Mouse (Mus musculus): Measurements from ENCODE around the gene Lgals7.

Lgals7 gene

DNA sequence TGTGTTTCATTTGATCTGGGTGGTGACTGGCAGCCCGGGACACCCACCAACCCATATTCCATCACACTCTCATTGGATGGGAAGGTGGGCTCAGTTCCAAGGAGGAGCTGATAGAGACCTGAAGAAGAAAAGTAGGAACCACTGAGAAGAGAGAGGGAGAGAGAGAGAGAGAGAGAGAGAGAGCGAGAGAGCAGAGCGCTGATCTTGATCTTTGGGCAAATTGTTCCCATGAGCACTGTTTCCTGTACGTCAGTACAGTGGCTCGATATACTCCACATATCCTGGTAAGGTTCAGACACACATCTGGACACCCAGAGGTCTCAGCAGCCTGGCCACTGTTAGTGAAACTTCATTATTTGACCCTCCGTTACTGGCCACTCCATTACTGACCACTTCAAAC lies at the start of gene Lgals7:
Lgals7 (plus strand) TSS at position 314 of the 400 bp plus-strand sequence.
- peak; percentile 67 for DNase-seq (ENCODE audit: low read depth, low spot score)

DNA sequence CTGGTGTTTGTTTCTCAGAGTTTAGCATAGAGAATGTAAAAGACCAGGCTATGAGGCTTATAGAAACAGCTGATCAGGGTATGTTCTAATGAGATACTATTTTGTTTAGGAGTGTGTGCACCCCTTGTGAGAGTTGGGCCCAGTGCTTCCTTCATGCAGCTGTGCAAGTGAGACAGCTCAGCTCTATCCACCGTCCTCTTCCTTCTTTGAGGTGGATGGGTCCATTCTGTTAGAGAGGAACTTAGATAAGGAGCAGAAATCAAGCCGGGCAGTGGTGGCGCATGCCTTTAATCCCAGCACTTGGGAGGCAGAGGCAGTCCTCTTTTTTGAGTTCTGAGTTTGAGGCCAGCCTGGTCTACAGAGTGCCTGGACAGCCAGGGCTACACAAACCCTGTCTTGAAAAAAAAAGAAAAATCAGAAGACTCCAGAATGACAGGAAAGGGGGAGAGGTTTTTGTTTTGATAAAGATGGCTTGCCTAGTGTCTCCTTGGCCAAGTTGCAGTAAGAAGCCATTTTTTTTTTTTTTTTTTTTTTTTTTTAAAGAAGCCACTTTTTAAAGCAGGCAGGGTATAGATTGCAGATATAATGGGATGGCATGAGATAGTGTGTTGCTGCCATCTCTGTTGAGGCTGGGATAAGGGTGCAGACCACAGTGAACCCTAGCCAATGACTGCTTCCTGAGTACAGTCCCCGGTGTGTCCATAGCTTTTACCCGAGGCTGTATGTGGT lies 49.2 kb upstream of the Lgals7 start:
- no peak for DNase-seq (ENCODE audit: low read depth, low spot score)

DNA sequence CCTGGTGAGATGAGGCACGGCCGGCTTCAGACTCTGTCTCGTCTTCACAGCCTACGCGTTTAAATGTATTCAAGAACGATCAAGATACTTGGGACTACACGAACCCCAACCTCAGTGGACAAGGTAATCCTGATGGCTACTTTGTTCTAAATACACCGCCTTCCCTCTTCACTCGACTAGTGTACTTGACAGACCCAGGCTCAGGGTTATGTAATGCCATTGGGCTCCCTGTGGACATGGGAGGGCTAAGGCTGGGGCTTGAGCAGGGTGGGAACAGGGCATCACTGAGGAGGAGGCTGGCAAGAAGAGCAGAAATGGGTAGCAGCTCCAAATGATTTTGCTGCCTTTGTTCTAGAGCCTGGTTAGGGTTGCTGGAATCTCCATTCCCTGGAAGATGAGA lies 48.4 kb upstream of the Lgals7 start:
- DNase-seq (ENCODE audit: low read depth, low spot score): no peak

DNA sequence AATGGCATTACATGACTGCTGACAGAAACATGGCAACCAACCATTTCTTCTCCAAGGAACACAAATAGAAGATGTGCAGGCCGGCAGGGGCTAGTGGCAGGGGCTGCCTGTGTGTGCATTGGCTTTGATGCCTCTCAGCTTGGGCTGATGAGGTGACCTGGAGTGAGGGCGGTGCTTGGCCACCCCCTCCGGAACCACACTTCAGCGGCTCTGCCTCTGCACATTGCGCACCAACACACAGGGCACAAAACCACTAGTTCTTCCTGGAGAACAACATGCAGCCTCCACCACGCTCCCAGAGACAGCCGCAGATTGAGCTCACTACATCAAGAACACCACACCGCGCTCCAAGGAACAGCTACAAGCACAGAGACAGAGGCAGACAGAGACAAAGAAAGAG lies 47.5 kb upstream of the Lgals7 start:
- peak; percentile 49 for DNase-seq (ENCODE audit: low read depth, low spot score)

DNA sequence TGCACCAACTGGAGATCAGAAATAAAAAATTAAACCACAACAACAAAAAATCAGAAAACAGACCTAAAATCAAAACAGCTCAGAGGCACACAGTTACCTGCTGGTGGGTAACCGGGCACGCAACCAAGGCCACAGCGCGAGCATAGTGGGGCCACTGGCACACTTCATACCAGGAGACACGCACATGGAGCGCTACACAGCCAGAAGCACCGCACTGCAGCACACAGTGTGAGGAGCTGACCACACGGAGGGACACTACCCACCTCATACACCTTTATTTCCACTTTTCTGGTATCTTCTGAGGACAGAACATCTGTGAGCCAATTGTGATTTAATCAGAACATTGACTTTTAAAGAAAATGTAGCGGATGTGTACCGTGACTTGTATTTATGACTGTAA lies 46.7 kb upstream of the Lgals7 start:
- no peak for DNase-seq (ENCODE audit: low read depth, low spot score)

DNA sequence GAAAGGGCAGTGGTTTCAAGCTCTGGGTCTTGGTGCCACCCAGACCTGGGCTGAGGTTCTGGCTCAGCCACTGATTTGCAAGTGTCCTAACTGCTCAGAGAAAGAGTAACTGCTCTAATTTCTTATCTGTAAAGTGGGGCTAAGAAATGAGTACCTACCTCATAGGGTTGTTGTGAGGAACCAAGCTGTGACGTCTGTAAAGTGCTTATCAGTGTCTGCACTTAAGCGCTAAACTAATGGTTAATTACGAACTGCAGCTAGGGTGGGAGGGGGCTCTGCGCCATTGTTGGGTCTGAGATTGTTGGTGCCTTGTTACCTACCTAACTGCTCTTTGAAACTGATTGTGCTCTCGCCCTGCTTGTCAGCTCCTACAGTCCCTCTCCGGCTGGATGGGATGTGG lies 46.1 kb upstream of the Lgals7 start:
- no peak for DNase-seq (ENCODE audit: low read depth, low spot score)

DNA sequence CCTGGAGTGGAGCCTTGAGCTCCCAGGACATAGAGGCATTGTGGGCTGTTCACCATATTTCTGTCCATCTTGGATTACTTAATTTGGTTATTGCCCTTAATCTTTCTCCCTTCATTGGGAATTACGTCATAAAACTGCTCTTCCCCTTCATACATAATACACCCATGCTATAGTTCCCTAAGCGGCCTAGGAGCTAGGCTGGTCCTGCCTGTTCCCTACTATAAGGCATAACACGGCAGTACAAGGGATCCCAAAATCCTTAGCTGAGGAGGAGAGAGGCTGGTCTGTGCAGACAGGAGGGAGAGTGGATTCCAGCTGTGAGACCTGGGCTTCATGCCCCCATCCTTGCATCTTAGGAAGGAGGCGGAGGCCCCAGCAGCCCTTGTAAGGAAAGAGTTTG lies 45.7 kb upstream of the Lgals7 start:
- DNase-seq (ENCODE audit: low read depth, low spot score): no peak

DNA sequence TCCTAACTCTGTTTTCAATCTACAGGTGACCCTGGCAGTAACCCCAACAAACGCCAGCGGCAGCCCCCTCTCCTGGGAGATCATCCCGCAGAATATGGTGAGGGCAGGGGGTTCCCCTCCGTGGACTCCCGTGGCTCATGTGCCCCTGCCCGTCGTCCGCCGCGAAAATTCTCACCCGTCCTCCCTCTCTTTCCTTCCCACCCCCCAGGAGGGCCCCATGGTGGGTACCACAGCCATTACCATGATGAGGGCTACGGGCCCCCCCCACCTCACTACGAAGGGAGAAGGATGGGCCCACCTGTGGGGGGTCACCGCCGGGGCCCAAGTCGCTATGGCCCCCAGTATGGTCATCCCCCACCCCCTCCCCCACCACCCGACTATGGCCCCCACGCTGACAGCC lies 45.2 kb upstream of the Lgals7 start:
- DNase-seq (ENCODE audit: low read depth, low spot score): peak; percentile 5

DNA sequence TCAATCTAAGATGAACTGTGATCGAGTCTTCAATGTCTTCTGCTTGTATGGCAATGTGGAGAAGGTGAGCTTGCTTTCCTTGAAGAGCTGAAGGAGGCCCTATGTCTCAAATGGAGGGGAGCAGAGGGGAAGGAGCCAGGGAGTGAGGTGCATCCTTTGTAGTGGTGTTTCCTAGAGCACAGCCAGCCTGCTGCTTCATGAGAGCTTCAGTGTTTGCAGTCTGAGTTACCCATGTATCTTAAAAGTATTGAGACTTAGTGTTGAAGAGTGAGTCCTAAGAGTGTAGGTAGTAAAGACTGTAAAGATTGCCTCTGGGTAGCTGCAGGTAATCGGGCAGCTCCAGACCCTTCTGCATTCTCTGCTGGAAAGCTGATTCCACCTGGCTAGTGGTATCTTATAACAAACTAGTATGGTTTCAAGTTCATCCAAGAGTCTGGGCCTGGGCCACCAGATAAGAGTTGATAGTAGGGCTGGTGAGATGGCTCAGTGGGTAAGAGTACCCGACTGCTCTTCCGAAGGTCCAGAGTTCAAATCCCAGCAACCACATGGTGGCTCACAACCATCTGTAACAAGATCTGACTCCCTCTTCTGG lies 44.7 kb upstream of the Lgals7 start:
- DNase-seq (ENCODE audit: low read depth, low spot score): no peak

DNA sequence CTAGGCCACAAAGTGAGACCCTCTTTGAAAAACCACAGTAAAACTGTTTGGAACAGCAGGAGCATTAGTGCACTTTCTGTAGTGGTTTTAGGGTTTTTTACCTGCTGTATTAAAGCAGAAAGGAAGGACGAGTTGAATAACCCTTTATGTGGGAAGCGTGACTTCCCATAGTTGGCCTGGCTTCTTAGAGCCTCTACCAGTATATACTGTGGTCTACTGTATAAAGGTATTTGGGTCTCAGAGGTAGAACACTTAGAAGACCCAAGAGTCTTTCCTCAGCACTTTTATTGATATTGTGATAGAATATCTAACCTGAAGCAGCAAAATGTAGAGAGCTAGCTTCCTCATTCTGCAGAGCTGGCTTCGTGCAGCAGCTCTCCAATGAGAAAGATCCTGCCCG lies 44.1 kb upstream of the Lgals7 start:
- no peak for DNase-seq (ENCODE audit: low read depth, low spot score)

DNA sequence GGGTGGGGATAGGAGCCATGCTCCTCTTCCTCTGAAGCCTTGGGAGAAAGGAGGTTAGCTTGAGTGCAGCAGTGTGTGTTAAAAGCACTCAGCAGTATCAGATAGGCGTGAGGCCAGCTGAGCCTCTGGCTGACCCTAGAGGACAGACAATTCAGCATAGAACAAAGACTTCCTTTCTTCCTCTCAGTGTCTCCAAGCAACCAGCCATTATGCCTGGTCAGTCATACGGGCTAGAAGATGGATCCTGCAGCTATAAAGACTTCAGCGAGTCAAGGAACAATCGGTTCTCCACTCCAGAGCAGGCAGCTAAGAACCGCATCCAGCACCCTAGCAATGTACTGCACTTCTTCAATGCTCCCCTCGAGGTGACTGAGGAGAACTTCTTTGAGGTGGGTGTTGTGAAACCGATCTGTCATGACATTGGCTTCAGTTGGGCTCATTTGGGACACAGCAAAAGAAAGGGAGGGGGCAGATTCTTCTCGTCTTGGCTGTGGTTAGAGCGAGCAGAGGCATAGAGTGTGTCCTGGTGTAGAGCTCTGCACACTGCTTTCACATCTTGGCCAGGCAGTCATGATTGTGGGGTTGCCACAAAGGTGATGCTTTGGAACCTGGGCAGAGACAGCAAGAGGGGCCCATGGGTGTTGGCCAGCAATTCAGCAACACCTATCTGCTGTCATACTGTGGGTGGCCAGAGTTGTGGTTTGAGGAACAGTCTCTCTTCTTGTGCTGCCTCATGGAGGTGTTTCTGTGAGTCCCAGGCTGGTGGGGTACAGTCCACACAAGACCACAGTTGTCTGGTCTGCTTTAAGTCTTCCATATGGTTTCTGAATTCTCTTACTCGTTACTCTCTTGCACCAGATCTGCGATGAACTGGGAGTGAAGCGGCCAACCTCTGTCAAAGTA lies 43.0 kb upstream of the Lgals7 start:
- DNase-seq (ENCODE audit: low read depth, low spot score): peak; percentile 58

DNA sequence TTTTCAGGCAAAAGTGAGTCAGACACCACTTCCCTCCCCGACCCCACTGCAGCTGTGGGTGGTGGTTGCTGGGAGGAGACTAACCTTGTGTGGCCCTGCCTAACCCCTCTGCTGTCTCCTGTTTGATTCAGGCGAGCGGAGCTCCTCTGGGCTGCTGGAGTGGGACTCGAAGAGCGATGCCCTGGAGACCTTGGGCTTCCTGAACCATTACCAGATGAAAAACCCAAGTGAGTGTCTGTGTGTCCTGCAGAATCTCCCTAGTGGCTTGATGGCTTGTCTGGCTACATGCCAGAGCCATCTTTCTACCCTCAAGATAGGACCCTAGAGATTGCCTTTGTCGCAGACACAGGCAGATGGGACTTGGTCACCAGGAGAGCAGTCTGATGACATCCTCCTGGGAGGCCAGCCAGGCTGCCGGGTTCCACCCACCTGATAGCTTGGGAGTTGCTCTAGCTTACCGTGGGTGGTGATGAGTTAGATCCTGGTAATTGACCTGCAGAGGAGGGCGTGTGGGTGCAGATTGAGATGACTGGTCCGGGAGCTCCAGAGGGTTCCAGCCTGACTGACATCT lies 42.3 kb upstream of the Lgals7 start:
- DNase-seq (ENCODE audit: low read depth, low spot score): peak; percentile 77

DNA sequence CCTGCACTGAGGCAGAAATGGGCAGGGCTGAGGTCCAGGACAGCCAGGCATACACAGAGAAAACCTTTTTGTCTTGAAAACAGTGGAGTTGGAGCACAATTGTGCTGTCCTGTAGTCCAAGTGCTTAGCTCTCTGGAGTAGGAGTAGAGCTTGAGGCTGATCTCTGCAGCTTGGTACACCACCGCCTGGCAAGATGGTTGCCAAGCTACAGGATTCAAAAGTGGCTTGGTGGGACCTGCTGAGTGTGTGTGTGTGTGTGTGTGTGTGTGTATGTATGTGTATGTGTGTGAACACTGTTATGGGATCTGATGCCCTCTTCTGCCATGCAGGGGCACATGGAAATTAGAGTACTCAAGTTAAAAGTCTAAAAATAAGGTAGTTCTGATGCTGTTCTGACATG lies 41.1 kb upstream of the Lgals7 start:
- DNase-seq (ENCODE audit: low read depth, low spot score): no peak

DNA sequence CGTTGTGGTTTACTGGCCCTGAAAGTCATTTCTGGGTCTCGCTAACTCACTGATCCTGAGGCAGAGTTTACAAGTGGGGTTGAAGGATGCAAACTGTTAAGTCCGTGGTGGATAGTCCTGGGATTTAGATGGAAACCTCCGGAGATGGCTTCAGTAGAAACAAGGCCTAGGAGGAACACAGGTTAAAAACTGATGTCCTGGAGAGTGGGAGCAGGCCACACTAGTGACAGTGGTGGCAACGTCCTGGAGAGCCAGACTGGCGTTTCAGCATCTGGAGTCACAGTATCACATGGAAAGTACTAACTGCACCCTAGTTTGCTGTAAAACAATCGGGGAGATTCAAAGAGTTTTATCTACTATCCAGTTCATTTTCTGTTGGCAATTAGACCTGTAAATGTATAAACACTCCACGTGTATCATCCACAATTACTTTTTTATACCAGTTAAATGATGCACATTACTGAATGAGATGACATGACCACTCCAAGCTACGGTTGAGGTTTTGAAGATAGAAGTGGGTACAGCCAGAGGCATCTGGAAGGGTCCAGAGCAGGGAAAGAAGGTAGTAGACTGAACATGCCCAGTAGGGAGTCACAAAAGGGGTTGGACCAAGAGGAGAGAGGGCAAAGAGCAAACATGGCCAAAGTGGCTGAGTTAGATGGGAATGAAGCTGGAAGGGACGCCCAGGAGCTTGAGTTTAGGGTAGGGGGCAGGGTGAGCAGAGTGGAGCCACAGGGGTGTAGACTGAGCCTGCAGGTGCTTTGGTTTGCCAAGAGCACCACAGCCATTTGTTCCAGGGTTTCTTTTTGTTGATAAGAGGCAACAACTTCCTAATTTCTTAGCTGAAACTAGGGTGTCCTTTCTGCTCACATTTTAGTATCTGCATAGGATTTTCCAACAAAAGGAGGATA lies 40.4 kb upstream of the Lgals7 start:
- no peak for DNase-seq (ENCODE audit: low read depth, low spot score)

DNA sequence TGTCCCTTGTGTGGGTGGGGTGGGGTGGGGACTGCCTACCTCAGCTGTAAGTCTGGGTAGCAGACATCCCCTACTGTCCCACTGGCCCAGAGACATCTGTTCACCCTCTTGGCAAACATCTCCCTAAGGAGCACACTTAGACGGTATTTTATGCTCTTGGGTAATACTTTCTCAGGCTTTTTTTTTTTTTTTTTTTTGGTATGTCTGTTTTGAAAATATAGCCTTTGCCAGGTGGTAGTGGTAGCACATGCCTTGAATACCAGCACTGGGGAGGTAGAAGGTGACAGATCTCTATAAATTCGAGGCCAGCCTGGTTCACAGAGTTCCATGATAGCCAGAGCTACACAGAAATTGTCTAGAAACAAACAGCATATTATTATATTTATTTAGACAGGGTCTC lies 39.7 kb upstream of the Lgals7 start:
- no peak for DNase-seq (ENCODE audit: low read depth, low spot score)

DNA sequence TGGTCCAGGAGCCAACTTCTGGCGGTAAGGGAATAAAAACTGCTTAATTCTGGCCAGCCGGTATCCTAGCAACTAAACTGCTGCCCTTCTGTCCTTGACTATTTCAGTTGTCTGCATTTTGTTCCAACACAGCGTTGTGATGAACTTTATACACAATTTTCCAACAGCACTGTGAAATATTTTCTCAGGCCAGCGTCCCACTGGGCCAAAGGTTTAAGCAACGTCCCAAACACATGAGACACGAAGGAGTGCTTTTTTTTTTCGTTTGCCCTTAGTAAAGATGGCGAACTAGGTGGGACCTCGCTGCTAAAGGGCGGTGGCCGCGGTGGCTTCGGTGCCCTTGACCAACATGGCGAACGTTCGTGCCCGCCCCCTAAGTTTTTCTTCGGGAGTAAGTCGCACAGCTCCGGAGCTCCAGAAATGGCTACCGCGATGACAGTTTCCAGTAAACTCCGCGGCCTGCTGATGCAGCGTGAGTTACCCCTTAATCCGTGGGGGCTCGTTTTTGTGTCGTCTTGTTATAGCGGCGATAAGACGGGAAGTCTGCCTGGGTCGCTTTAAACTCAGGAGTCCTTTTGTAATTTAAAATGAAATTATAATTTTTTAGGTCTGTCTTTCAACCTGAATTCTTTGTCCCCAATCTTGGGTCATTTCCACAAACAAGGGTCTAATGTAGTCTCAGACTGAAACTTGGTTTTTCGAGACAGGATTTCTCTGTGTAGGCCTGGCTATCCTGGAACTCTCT lies 38.5 kb upstream of the Lgals7 start, which contains the start of gene Ech1:
Ech1 (plus strand) TSS at position 277 of the 745 bp plus-strand sequence.
- peak; percentile 92 for DNase-seq (ENCODE audit: low read depth, low spot score)

DNA sequence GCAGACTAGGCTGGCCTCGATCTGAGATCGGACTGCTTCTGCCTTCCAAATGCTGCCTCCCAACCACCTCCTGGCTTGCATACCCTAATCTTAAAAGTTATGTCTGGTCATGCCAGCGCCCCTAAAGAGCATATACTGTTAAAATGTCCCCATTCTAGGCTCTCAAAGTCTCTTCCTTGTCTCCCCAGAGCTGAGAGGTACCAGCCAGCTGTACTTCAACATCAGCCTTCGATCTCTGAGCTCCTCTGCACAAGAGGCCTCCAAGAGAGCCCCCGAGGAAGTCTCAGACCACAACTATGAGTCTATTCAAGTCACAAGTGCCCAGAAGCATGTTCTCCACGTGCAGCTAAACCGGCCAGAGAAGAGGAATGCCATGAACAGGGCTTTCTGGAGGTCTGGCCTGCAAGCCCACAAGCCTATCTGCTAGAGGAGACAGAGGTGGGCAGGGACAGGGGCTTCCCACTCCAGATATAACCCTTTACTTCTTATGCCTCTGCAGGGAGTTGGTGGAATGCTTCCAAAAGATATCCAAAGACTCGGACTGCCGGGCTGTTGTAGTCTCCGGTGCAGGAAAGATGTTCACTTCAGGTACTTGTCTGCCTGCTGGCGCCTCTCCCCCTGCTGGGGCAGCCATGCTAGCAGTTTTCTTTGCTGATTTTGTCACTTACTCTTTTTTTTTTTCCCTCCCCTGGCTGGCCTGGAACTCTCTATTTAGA lies 37.8 kb upstream of the Lgals7 start:
- DNase-seq (ENCODE audit: low read depth, low spot score): peak; percentile 71

DNA sequence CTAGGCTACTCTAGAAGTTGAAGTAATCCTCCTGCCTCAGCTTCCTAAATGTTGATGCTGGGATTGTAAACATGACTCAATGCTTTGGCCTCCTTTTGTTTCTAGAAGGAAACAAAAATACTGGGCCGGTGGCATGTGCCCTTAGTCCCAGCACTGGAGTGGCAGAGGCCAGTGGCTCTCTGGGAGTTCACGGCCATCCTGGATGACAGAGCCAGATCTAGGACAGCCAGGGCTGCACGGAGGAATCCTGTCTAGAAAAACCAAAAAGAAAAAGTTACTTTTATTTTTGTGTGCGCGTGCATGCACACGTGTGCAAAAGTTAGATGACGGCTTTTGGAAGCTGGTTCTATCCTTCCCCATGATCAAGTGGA lies 37.3 kb upstream of the Lgals7 start:
- no peak for DNase-seq (ENCODE audit: low read depth, low spot score)

DNA sequence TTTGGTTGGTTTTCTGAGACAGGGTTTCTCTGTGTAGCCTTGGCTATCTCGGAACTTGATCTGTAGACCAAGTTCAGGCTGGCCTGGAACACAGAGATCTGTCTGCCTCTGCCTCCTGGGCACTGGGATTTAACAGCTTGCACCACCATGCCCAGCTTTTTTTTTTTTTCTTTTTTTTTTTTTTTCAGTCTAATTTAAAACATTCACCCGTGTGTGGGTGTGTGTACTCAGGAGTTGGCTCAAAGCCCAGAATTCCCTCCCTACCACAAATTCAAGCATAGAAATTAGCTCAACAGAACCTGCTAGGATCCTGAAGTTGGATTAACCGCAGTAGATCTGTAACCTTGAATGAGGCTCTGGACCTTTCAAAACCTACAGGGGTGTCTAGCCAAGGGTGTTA lies 36.3 kb upstream of the Lgals7 start:
- no peak for DNase-seq (ENCODE audit: low read depth, low spot score)

DNA sequence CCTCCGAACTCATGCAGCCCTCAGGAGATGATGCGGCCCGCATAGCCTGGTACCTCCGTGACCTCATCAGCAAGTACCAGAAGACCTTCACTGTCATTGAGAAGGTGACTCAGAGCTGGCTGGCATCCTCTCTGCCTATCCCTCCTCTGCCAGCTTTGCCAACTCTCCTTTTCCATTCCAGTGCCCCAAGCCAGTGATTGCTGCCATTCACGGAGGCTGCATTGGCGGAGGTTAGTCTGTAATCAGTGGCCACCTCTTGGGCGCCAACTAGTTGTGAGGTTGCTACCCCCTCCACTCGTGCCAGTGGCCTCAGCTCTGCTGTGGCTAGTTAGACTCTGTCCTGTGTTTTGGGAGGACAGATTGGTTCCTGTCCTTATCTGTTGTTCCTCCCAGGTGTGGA lies 33.8 kb upstream of the Lgals7 start:
- no peak for DNase-seq (ENCODE audit: low read depth, low spot score)

Measured in CD4-positive helper T cell, adult 2 months (primary cell).